16 mouse cellular contexts compared by ENCODE assay signal in genomic region chr16:32091466-32091865, GRCm38 (mm10).
"Had no signal": no experiment of that assay in that cellular context is flagged by ENCODE, and none has a peak within 500 bp of the region (broad histone marks: within the 10 kb centered on the region; RNA-seq: fewer than 3 reads in every experiment).

No protein-coding gene starts in this region.

- H3K9ac ChIP-seq: lung, embryonic 14.5 days; midbrain, embryonic 12.5 days; neural tube, embryonic 13.5 days; neural tube, embryonic 15.5 days; stomach, embryonic 15.5 days had no signal

- H3K4me3 ChIP-seq: midbrain, embryonic 10.5 days; midbrain, embryonic 12.5 days; myocyte; neural tube, embryonic 13.5 days; neural tube, embryonic 15.5 days; stomach, embryonic 15.5 days had no signal

- ATAC-seq: midbrain, embryonic 16.5 days had no signal

- DNase-seq: lung, embryonic 14.5 days; lung, postnatal 10 days; lung, postnatal 4 days; midbrain, embryonic 14.5 days; right cerebral cortex, postnatal 14 days; thymus, adult 2 months; thymus, postnatal 25 days; thymus, postnatal 4 days had no signal

- H3K27ac ChIP-seq: midbrain, embryonic 10.5 days; midbrain, embryonic 12.5 days; neural tube, embryonic 13.5 days; neural tube, embryonic 15.5 days; stomach, embryonic 15.5 days; stomach, postnatal 0 days had no signal

- H3K4me1 ChIP-seq: midbrain, embryonic 10.5 days; midbrain, embryonic 12.5 days; neural tube, embryonic 13.5 days; neural tube, embryonic 15.5 days; stomach, embryonic 15.5 days had no signal

- H3K4me2 ChIP-seq: lung, embryonic 14.5 days; midbrain, embryonic 12.5 days; neural tube, embryonic 13.5 days; neural tube, embryonic 15.5 days; stomach, embryonic 15.5 days had no signal

- H3K27me3 ChIP-seq: midbrain, embryonic 12.5 days; neural tube, embryonic 13.5 days; neural tube, embryonic 15.5 days; stomach, embryonic 15.5 days had no signal

- H3K9me3 ChIP-seq: midbrain, embryonic 10.5 days; midbrain, embryonic 12.5 days; neural tube, embryonic 13.5 days; neural tube, embryonic 15.5 days; stomach, embryonic 15.5 days had no signal
